Mouse (Mus musculus) embryo, embryonic 11 days (tissue): Measurements from ENCODE around the gene Shisa5.

Experiments
- DNase-seq: peaks from one replicate; pipeline ENCODE4 v3.0.0-alpha.2; 2015

Gene Shisa5

GRCm38 (mm10) chr9:109055271-109056030, 17.1 kb downstream of the Shisa5 start:
- no peak for DNase-seq

- DNase-seq: no peak
These were observed 17.8 kb downstream of the Shisa5 start for GRCm38 (mm10) chr9:109056081-109056690.

GRCm38 (mm10) chr9:109056916-109057315, 18.6 kb downstream of the Shisa5 start:
- no peak for DNase-seq

- no peak for DNase-seq
These were observed 19.2 kb downstream of the Shisa5 start for GRCm38 (mm10) chr9:109057543-109057942.

GRCm38 (mm10) chr9:109058006-109058765, 19.8 kb downstream of the Shisa5 start:
- no peak for DNase-seq

GRCm38 (mm10) chr9:109059136-109059903, 21.0 kb downstream of the Shisa5 start, which contains the start of gene Trex1:
Gene Trex1 (minus strand): TSS chr9:109059734.
- peak; percentile 84 for DNase-seq

- no peak for DNase-seq
These were observed 22.0 kb downstream of the Shisa5 start for GRCm38 (mm10) chr9:109060184-109060897.

GRCm38 (mm10) chr9:109060898-109061295, 22.5 kb downstream of the Shisa5 start:
- DNase-seq: no peak

GRCm38 (mm10) chr9:109068095-109068735, 29.9 kb downstream of the Shisa5 start:
- no peak for DNase-seq

- peak; percentile 95 for DNase-seq
These were observed 35.6 kb downstream of the Shisa5 start, which contains the start of gene Atrip for GRCm38 (mm10) chr9:109073661-109074573. Gene Atrip (minus strand): TSS chr9:109074124.

GRCm38 (mm10) chr9:109080516-109080915, 42.2 kb downstream of the Shisa5 start:
- no peak for DNase-seq

- DNase-seq: no peak
These were observed 43.4 kb downstream of the Shisa5 start for GRCm38 (mm10) chr9:109081749-109082123.

- DNase-seq: peak; percentile 93
These were observed 43.9 kb downstream of the Shisa5 start, which contains the start of the genes Ccdc51 and Tma7 for GRCm38 (mm10) chr9:109082124-109082800. Gene Ccdc51 (plus strand): TSS chr9:109082493. Gene Tma7 (minus strand): TSS chr9:109082587.

- peak; percentile 66 for DNase-seq
These were observed 46.6 kb downstream of the Shisa5 start for GRCm38 (mm10) chr9:109084922-109085321.

GRCm38 (mm10) chr9:109087987-109088386, 49.6 kb downstream of the Shisa5 start:
- DNase-seq: peak; percentile 79

GRCm38 (mm10) chr9:109090446-109090845, 52.1 kb downstream of the Shisa5 start:
- DNase-seq: no peak

- no peak for DNase-seq
These were observed 53.4 kb downstream of the Shisa5 start for GRCm38 (mm10) chr9:109091802-109092201.

GRCm38 (mm10) chr9:109092799-109093198, 54.4 kb downstream of the Shisa5 start:
- DNase-seq: no peak

GRCm38 (mm10) chr9:109093786-109094552, 55.6 kb downstream of the Shisa5 start:
- no peak for DNase-seq
